Mouse (Mus musculus) ES-Bruce4 (cell line): Measurements from ENCODE around the gene Ptprg. TPM values are rescaled to one million over a fixed set of nuclear protein-coding genes. Genes with fewer than 3 reads are reported as not detected.

Experiments used
- H3K27ac ChIP-seq: 2 replicates; pipeline ENCODE4 v1.5.1; 2012; ENCODE audit warnings: low read length, inconsistent platforms; ENCODE audit not compliant: insufficient read depth
- H3K27me3 ChIP-seq: 2 replicates; pipeline ENCODE4 v1.6.1; 2012; ENCODE audit warnings: mild to moderate bottlenecking, low read length, inconsistent platforms; ENCODE audit not compliant: control insufficient read depth, poor library complexity, insufficient read depth, severe bottlenecking
- H3K36me3 ChIP-seq: 2 replicates; pipeline ENCODE4 v1.6.1; 2012; ENCODE audit warnings: inconsistent platforms, mild to moderate bottlenecking, low read length, moderate library complexity; ENCODE audit not compliant: control insufficient read depth, poor library complexity, insufficient read depth, severe bottlenecking
- H3K4me1 ChIP-seq: one replicate; pipeline ENCODE4 v1.8.1; 2011; ENCODE audit warnings: low read length; ENCODE audit not compliant: control insufficient read depth, insufficient read depth
- H3K4me3 ChIP-seq: 2 replicates; pipeline ENCODE4 v1.5.1; 2011; ENCODE audit warnings: low read depth, mild to moderate bottlenecking, low read length
- H3K9ac ChIP-seq: 2 replicates; pipeline ENCODE4 v1.6.1; 2012; ENCODE audit warnings: low read depth, mild to moderate bottlenecking, inconsistent platforms; ENCODE audit not compliant: poor library complexity, severe bottlenecking
- H3K9me3 ChIP-seq: replicated peaks from 2 replicates; pipeline ENCODE4 v1.6.1; 2012; ENCODE audit warnings: mild to moderate bottlenecking, low read length, inconsistent platforms; ENCODE audit not compliant: control insufficient read depth, poor library complexity, insufficient read depth, severe bottlenecking
- CTCF ChIP-seq: IDR thresholded peaks from one replicate; pipeline ENCODE4 v1.8.1; 2011; ENCODE audit warnings: low read depth, low read length
- EP300 ChIP-seq: IDR thresholded peaks from 2 replicates; pipeline ENCODE4 v1.6.1; 2011; ENCODE audit warnings: low read depth, low read length; ENCODE audit not compliant: insufficient read depth
- POLR2A ChIP-seq: IDR thresholded peaks from one replicate; pipeline ENCODE4 v1.8.1; 2011; ENCODE audit warnings: low read length; ENCODE audit not compliant: insufficient read depth
- polyA plus RNA-seq: library from polyadenylated mRNA; stranded (reverse); fragments of >200 nt; gene quantifications from 2 replicates; pipeline ENCODE4 v1.2.4, GENCODE M21; 2011; ENCODE audit warnings: low read depth; ENCODE audit not compliant: missing spikeins, insufficient read depth, insufficient read length

Gene Ptprg
- polyA plus RNA-seq, 1 experiment, result 27.4 TPM

DNA sequence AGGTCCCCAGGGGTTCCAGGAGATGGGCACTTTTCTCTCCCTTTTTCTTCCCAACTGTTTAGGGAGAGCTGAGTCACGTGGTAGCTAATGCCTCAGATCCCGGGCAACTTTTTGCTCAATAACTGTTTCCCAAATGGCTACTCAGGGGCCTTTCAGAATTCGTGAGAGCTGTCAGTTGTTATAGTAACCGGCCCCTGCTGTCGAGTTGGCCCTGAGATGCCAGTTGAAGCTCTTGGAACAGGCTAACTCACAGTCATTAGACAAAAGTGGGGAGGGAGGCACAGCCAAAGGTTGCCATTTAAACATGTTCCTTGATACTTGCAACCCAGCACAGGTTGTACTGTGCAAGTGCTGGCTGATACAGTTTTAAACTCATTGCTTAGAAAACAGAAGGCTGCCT is 624.1 kb downstream of the Ptprg start:
- Histone ChIP-seq H3K27ac (no peak overlapping the region), H3K36me3 (no peaks in the 10 kb centered on the region), H3K9ac (no peak overlapping the region), H3K4me3 (no peak overlapping the region), H3K4me1 (no peaks in the 10 kb centered on the region), H3K27me3 (no peaks in the 10 kb centered on the region), H3K9me3 (no peaks in the 10 kb centered on the region)
- TF ChIP-seq CTCF (no peak), EP300 (no peak), POLR2A (no peak)

DNA sequence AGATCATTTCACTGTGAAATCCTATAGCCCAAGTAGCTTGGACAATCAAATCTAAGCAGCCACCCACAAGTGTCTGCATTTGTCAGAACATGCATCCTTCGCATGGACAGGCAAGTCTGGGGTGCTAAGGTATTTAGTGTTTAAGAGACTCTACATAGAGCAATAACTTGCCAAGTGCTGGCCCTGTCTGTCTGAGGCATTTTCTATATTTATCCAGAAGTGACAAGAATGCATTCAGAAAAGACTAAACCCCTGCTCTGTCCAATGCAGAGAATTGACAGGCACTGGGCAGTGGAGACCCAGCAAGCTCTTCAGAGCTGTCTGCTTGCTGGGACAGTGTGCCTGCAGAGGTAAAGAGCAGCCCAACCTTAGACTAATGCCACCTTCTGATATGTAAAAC is 625.3 kb downstream of the Ptprg start:
- no peaks in the 10 kb centered on the region for H3K9me3 ChIP-seq
- H3K4me1 ChIP-seq, result no peaks in the 10 kb centered on the region
- H3K9ac ChIP-seq, result no peak overlapping the region
- H3K36me3 ChIP-seq, result no peaks in the 10 kb centered on the region
- H3K27ac ChIP-seq, result no peak overlapping the region
- H3K27me3 ChIP-seq, result no peaks in the 10 kb centered on the region
- H3K4me3 ChIP-seq, result no peak overlapping the region
- TF ChIP-seq CTCF (no peak), EP300 (no peak), POLR2A (no peak)

DNA sequence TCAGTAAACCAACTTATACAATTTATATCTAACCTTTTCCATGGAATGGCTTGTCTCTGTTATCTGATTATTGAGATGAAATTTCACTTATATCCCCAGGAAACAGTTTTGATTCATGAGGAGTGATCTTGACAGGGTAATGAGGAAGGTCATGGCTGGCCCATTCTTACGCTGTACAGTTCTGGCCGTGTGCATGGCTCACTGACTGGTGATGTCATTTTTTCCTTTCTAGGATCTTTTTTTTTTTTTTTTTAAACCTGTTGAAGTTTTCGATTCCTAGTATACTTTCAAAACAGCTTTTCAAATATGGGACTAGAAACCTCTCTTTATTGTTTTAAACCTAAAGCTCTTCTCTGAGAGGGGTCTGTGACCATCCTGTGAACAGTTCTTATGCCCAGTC is 626.8 kb downstream of the Ptprg start:
- H3K4me1 ChIP-seq, result no peaks in the 10 kb centered on the region
- no peak overlapping the region for H3K4me3 ChIP-seq
- no peaks in the 10 kb centered on the region for H3K36me3 ChIP-seq
- H3K27ac ChIP-seq, result no peak overlapping the region
- no peaks in the 10 kb centered on the region for H3K9me3 ChIP-seq
- TF ChIP-seq EP300 (no peak), POLR2A (no peak), CTCF (no peak)
- no peaks in the 10 kb centered on the region for H3K27me3 ChIP-seq
- no peak overlapping the region for H3K9ac ChIP-seq

DNA sequence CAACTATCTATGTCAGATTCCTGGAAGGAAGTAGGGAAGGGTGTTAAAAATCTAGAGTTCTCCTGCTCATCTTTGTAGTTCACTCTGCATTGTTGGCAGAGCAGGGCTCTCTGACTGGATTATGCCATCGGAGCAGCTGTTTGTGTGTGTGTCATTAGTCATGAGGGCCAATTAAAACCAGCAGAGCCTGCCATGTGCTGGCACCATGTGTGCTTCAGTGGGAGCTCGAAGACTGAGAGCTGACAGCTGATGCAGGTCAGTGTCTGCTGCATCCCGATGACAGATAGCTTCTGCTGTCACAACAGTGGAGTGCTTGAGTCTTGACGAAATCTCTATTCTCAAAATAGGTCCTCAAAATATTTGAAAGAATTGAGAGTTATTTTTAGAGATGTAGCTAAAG is 631.7 kb downstream of the Ptprg start:
- Histone ChIP-seq H3K36me3 (no peaks in the 10 kb centered on the region), H3K27me3 (no peaks in the 10 kb centered on the region), H3K4me3 (no peak overlapping the region), H3K4me1 (no peaks in the 10 kb centered on the region), H3K27ac (no peak overlapping the region), H3K9ac (no peak overlapping the region), H3K9me3 (no peaks in the 10 kb centered on the region)
- TF ChIP-seq POLR2A (no peak), EP300 (no peak), CTCF (no peak)

DNA sequence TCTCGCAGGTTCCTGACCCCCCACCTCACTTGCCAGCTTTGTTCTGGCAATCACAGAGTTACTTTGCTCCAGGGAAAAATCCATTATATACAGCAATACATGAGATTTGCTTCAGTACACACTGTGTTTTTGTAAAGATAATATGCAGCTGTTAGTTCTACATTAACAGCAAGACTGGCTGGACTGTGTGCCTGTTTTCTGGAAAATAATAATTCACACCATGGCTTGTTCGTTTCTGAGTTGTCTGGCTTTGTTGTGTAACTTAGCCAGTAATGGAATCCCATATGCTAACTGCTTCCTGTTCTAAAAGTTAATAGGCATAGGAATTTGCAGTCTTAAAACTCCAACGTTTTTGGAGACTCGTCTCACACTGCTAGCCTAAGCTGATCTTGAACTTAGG is 635.0 kb downstream of the Ptprg start:
- Histone ChIP-seq H3K9me3 (no peaks in the 10 kb centered on the region), H3K27me3 (no peaks in the 10 kb centered on the region), H3K36me3 (no peaks in the 10 kb centered on the region), H3K4me1 (no peaks in the 10 kb centered on the region), H3K4me3 (no peak overlapping the region), H3K27ac (no peak overlapping the region), H3K9ac (no peak overlapping the region)
- TF ChIP-seq POLR2A (no peak), CTCF (no peak), EP300 (no peak)

DNA sequence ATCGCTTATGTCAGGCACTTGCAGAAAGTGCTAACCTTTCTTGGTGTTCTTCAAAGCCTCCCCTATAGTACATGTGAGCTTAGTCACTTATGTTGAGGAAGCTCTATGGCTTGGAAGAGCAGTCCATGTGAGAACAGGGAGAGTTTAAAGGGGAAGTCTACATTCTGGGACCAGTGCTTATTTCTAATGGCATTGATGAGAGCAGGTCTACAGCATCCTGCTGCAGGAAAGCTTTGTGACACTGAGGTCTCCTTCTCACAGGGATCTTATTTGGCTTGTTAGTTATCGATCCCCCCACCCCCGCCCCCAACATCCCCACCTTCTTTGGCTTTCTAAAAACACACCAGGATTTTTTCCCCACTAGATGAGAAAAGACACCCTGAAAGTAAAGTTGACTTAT is 635.9 kb downstream of the Ptprg start:
- no peak for TF ChIP-seq CTCF
- no peak for TF ChIP-seq POLR2A
- TF ChIP-seq EP300, result no peak
- H3K27me3 ChIP-seq, result no peaks in the 10 kb centered on the region
- no peak overlapping the region for H3K27ac ChIP-seq
- H3K4me1 ChIP-seq, result no peaks in the 10 kb centered on the region
- no peak overlapping the region for H3K4me3 ChIP-seq
- no peak overlapping the region for H3K9ac ChIP-seq
- H3K9me3 ChIP-seq, result no peaks in the 10 kb centered on the region
- no peaks in the 10 kb centered on the region for H3K36me3 ChIP-seq
